Mouse (Mus musculus): ENCODE results near the gene Ankrd12. TPM values are rescaled to one million over a fixed set of nuclear protein-coding genes. Genes with fewer than 3 reads are reported as not detected.

The Ankrd12 gene
- polyA plus RNA-seq, 1 experiment = 23.9 TPM

- H3K27ac ChIP-seq (ENCODE audit: insufficient read depth, low read length) = no peak overlapping the region
- H3K4me3 ChIP-seq (ENCODE audit: insufficient read depth, low read length) = no peak overlapping the region
- peaks cover 3% of the 10 kb centered on the region for H3K4me1 ChIP-seq (ENCODE audit: control insufficient read depth, insufficient read depth, low read length)
- TF ChIP-seq POLR2A (IDR thresholded peaks at IDR 0.05; ENCODE audit: extremely low read depth, insufficient read depth, low read length) (no peak), CTCF (IDR thresholded peaks at IDR 0.05; ENCODE audit: extremely low read depth, insufficient read depth, low read length) (no peak)
These were observed 31.3 kb upstream of the Ankrd12 start for GRCm38 (mm10) chr17:66108198-66108597.

GRCm38 (mm10) chr17:66107466-66107865 lies 30.6 kb upstream of the Ankrd12 start:
- no peak for TF ChIP-seq CTCF (IDR thresholded peaks at IDR 0.05; ENCODE audit: extremely low read depth, insufficient read depth, low read length)
- TF ChIP-seq POLR2A (IDR thresholded peaks at IDR 0.05; ENCODE audit: extremely low read depth, insufficient read depth, low read length) = no peak
- no peak overlapping the region for H3K4me3 ChIP-seq (ENCODE audit: insufficient read depth, low read length)
- H3K27ac ChIP-seq (ENCODE audit: insufficient read depth, low read length) = no peak overlapping the region
- H3K4me1 ChIP-seq (ENCODE audit: control insufficient read depth, insufficient read depth, low read length) = peaks cover 1% of the 10 kb centered on the region

DNA sequence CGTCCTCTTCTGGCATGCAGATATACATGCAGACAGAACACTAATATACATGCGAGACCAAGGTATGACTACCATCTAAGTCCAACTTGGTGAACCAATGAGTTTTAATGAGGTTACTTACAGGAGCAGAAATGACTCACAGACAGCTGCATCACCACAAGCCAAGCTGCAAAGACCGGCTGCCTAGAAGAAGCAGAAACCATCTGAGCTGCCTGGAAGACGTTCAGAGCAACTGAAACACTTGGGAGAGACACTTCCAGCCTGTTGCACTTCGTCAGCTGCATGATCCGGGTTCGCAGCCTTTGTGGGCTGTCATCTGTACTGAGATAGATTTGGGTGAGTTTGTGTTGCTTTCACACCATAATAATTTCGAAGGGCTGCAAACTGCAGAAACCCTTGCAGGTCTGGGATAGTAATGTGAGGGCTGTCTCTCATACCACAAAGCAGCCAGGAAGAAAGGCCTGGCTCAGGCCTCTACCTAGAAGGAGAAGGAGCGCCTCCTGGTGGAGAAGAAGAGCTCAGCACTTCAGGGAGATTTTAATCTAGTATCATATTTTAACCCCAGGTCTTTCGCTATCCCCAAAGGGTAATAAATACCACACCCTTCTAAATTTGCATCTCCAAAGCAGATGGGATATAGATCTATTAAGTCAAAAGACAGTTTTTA lies 29.8 kb upstream of the Ankrd12 start:
- TF ChIP-seq POLR2A (IDR thresholded peaks at IDR 0.05; ENCODE audit: extremely low read depth, insufficient read depth, low read length) (no peak), CTCF (IDR thresholded peaks at IDR 0.05; ENCODE audit: extremely low read depth, insufficient read depth, low read length) (peak; percentile 69)
- no peaks in the 10 kb centered on the region; the same call in 1 of the 2 replicates for H3K4me1 ChIP-seq (ENCODE audit: control insufficient read depth, insufficient read depth, low read length)

GRCm38 (mm10) chr17:66104076-66104475 lies 27.2 kb upstream of the Ankrd12 start:
- H3K4me1 ChIP-seq (ENCODE audit: control insufficient read depth, insufficient read depth, low read length) = peaks cover 5% of the 10 kb centered on the region; the same call in 1 of the 2 replicates
- no peak for TF ChIP-seq POLR2A (IDR thresholded peaks at IDR 0.05; ENCODE audit: extremely low read depth, insufficient read depth, low read length)
- no peak for TF ChIP-seq CTCF (IDR thresholded peaks at IDR 0.05; ENCODE audit: extremely low read depth, insufficient read depth, low read length)
- H3K27ac ChIP-seq (ENCODE audit: insufficient read depth, low read length) = no peak overlapping the region
- H3K4me3 ChIP-seq (ENCODE audit: insufficient read depth, low read length) = no peak overlapping the region

More for the DNA sequence above, 29.8 kb upstream of the Ankrd12 start:
- Histone ChIP-seq H3K4me3 (ENCODE audit: insufficient read depth, low read length) (no peak overlapping the region), H3K27ac (ENCODE audit: insufficient read depth, low read length) (no peak overlapping the region)

- TF ChIP-seq CTCF (IDR thresholded peaks at IDR 0.05; ENCODE audit: extremely low read depth, insufficient read depth, low read length) = peak; percentile 70
- TF ChIP-seq POLR2A (IDR thresholded peaks at IDR 0.05; ENCODE audit: extremely low read depth, insufficient read depth, low read length) = peak; percentile 81
- H3K27ac ChIP-seq (ENCODE audit: insufficient read depth, low read length) = peak within 1 kb of the TSS; percentile 97
These were observed 24.8 kb upstream of the Ankrd12 start, which contains the start of gene Ndufv2 for GRCm38 (mm10) chr17:66101380-66102330. Gene Ndufv2 (minus strand): TSS chr17:66101559.

DNA sequence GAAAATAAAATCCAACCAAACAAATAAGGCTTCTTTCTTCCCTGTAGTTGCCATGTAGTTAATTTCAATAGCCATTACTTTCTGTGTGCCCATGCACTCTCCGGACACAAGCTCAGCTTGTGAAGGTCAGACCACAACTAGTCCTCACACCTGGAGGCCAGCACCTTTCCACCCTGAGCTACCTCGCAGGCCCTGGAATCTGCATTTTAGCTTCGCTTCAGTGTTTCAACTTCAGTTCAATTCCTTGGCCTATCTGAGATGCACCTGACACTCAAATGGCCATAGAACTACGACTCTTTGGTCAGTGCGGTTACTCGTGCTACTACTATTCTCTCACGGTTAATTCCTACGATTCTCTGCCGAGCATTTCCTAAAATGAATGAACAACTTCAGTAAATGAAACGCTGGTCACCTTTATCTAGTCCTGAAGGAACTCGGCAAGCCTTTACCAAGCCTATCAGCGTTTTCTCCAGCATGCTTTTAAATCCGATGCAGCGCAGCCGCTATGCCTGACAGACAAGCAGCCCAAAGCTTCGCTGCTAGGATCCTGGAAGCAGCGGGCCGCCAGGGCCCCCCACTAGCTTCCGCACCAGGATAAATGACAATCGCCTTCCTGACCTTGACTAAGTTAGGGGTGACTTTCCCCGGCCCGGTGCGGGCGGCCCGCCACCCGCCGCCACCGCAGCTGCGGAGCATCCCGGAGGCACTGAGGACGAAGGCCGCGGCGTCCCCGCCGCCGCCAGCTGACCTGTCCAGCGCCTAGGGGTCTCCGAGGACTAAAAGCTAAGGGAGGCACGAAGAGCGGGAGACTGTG lies 23.9 kb upstream of the Ankrd12 start:
- H3K4me3 ChIP-seq (ENCODE audit: insufficient read depth, low read length) = peak overlapping the region; percentile 83

More at GRCm38 (mm10) chr17:66101380-66102330, 24.8 kb upstream of the Ankrd12 start, which contains the start of gene Ndufv2:
- H3K4me1 ChIP-seq (ENCODE audit: control insufficient read depth, insufficient read depth, low read length) = peaks cover 10% of the 10 kb centered on the region
- peak within 1 kb of the TSS; percentile 83 for H3K4me3 ChIP-seq (ENCODE audit: insufficient read depth, low read length)

DNA sequence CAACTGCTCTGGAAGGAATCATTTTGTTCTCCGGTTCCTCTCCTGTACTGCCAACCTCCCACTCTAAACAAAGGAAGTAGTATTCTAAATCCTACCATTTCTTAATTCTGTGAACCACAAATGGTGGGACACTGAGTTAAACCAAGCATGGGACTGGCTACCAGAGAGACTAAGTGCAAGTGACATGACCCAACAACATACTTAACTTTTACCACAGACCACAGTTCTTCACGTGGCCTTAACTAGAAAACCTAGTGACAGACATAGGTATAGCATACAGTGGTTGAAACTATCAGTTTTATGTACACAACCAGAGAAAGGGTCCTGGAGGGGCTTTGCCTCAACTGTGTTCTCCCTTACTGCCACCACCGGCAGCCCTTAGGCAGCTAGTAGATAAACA lies 15.8 kb upstream of the Ankrd12 start:
- TF ChIP-seq CTCF (IDR thresholded peaks at IDR 0.05; ENCODE audit: extremely low read depth, insufficient read depth, low read length) (no peak), POLR2A (IDR thresholded peaks at IDR 0.05; ENCODE audit: extremely low read depth, insufficient read depth, low read length) (no peak)
- Histone ChIP-seq H3K27ac (ENCODE audit: insufficient read depth, low read length) (no peak overlapping the region), H3K4me1 (ENCODE audit: control insufficient read depth, insufficient read depth, low read length) (peaks cover 4% of the 10 kb centered on the region), H3K4me3 (ENCODE audit: insufficient read depth, low read length) (no peak overlapping the region)

More for the DNA sequence above, 23.9 kb upstream of the Ankrd12 start:
- H3K27ac ChIP-seq (ENCODE audit: insufficient read depth, low read length) = peak overlapping the region; percentile 97
- H3K4me1 ChIP-seq (ENCODE audit: control insufficient read depth, insufficient read depth, low read length) = peaks cover 10% of the 10 kb centered on the region
- TF ChIP-seq CTCF (IDR thresholded peaks at IDR 0.05; ENCODE audit: extremely low read depth, insufficient read depth, low read length) (no peak), POLR2A (IDR thresholded peaks at IDR 0.05; ENCODE audit: extremely low read depth, insufficient read depth, low read length) (no peak)

DNA sequence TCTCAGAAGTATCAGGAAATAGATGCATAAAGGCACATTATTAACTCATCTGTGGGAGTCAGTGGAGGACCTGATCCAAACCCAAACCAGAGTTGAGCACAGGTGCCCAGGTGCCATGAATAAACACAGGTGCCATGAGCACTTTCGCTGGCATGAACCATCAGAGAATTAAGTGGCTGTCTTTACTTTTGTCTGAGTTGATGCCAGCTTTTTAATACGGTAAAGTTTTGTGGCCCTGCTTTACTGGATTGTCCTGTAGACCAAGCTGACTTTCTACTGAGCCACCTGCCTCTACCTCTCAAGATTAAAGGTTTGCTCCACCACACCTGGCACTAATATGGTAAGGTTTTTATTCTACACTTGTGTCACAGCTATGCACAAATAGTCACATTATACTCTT lies 15.2 kb upstream of the Ankrd12 start:
- no peak overlapping the region for H3K4me3 ChIP-seq (ENCODE audit: insufficient read depth, low read length)
- TF ChIP-seq CTCF (IDR thresholded peaks at IDR 0.05; ENCODE audit: extremely low read depth, insufficient read depth, low read length) (no peak), POLR2A (IDR thresholded peaks at IDR 0.05; ENCODE audit: extremely low read depth, insufficient read depth, low read length) (no peak)

GRCm38 (mm10) chr17:66091392-66091791 lies 14.5 kb upstream of the Ankrd12 start:
- Histone ChIP-seq H3K4me1 (ENCODE audit: control insufficient read depth, insufficient read depth, low read length) (peaks cover 2% of the 10 kb centered on the region; the same call in 1 of the 2 replicates), H3K27ac (ENCODE audit: insufficient read depth, low read length) (no peak overlapping the region), H3K4me3 (ENCODE audit: insufficient read depth, low read length) (no peak overlapping the region)
- TF ChIP-seq POLR2A (IDR thresholded peaks at IDR 0.05; ENCODE audit: extremely low read depth, insufficient read depth, low read length) = no peak
- TF ChIP-seq CTCF (IDR thresholded peaks at IDR 0.05; ENCODE audit: extremely low read depth, insufficient read depth, low read length) = no peak

More for the DNA sequence above, 15.2 kb upstream of the Ankrd12 start:
- Histone ChIP-seq H3K27ac (ENCODE audit: insufficient read depth, low read length) (no peak overlapping the region), H3K4me1 (ENCODE audit: control insufficient read depth, insufficient read depth, low read length) (peaks cover 2% of the 10 kb centered on the region; the same call in 1 of the 2 replicates)

Data from cortical plate, adult 2 months (tissue).